Mouse (Mus musculus): ENCODE results near the gene Alpi. TPM values are rescaled to one million over a fixed set of nuclear protein-coding genes. Genes with fewer than 3 reads are reported as not detected.

Alpi gene
- polyA plus RNA-seq (2015; fragmentation: Nextera tagmentation; extraction: Ambion mirVana): 256 and 345 TPM in 2 replicates

DNA sequence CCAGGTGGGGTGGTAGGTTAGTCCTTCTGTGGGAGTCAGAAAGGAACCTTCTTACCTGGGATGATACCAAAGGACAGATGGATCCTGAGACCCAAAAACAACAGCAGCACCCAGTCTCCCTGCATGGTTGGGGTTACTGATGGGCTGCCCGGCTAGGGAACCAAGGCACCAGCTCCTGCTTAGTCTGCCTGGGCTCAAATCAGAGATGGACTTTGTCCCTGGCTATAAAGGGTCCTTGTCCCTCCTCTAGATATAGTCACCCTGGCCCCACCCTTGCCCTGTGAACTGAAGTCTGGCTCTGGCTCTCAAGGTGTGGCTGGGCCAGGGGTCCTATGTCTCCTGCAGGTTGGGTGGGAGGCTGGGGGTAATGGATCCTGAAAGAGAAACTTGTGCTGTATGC lies at the start of gene Alpi:
TSS of gene Alpi (minus strand) at position 196 of the 400 bp plus-strand sequence.
- Histone ChIP-seq H3K36me3 (ENCODE audit: control insufficient read depth, insufficient read depth, low read length) (no peaks in the 10 kb centered on the region), H3K27ac (ENCODE audit: low read length) (peak within 1 kb of the TSS; percentile 83), H3K9me3 (ENCODE audit: control insufficient read depth, low read length) (no peaks in the 10 kb centered on the region), H3K4me2 (ENCODE audit: low read depth, low read length) (peak within 1 kb of the TSS; percentile 37), H3K4me3 (ENCODE audit: low read length) (peak within 1 kb of the TSS; percentile 40), H3K27me3 (replicated peaks; ENCODE audit: control insufficient read depth, insufficient read depth, low read length) (no peaks in the 10 kb centered on the region), H3K9ac (ENCODE audit: low read depth, low read length) (peak within 1 kb of the TSS; percentile 36), H3K4me1 (ENCODE audit: control insufficient read depth, insufficient read depth, low read length) (peaks cover 3% of the 10 kb centered on the region; the same call in 1 of the 2 replicates)
- peak; percentile 84 for ATAC-seq
- WGBS: 50% methylated on average over 1 of the region's 1 CpGs

DNA sequence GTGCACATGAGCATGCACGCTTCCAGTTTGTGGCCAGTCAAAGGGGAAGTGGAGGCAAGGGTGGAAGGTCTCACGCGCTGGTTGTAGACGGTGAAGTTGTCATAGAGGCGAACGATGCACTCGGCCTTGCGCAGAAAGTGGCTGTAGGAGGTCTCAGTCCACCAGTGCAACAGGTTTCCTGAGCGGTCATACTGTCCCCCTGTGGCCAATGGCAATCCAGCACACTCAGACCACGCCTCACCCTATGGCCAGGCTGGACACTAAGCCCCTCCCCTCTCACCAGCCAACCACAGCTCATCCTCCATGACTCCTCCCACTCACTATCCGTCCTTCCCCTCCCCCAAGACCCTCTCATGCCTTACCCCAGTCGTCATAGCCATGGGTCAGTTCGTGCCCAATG lies 48.0 kb upstream of the Alpi start:
- H3K9ac ChIP-seq (ENCODE audit: low read depth, low read length): no peak overlapping the region
- H3K4me1 ChIP-seq (ENCODE audit: control insufficient read depth, insufficient read depth, low read length): peaks cover 8% of the 10 kb centered on the region
- no peaks in the 10 kb centered on the region for H3K36me3 ChIP-seq (ENCODE audit: control insufficient read depth, insufficient read depth, low read length)
- peaks cover 42% of the 10 kb centered on the region for H3K27me3 ChIP-seq (replicated peaks; ENCODE audit: control insufficient read depth, insufficient read depth, low read length)
- H3K4me3 ChIP-seq (ENCODE audit: low read length): no peak overlapping the region
- no peak for ATAC-seq
- no peak overlapping the region for H3K4me2 ChIP-seq (ENCODE audit: low read depth, low read length)
- WGBS: 41% methylated on average over 13 of the region's 13 CpGs
- H3K27ac ChIP-seq (ENCODE audit: low read length): no peak overlapping the region
- no peaks in the 10 kb centered on the region for H3K9me3 ChIP-seq (ENCODE audit: control insufficient read depth, low read length)

DNA sequence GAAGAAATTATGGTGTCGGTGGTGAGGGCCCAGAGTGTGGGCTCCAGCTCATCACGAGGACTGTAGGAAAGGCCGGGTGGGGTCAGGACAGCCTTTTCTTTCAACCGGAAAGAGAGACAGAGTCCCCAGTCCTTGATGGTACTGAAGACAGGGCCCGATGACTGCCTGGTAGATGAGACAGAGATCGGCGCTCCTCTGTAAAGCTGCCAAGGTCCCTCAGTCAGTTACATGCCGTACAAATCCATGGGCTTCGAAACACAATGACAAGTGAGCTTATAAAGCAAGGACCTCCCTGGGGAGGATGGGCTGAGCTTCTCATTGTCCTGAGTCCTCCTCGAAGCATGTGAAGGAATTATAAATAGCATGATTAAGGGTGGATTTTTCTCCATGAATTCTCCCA lies 41.7 kb upstream of the Alpi start:
- Histone ChIP-seq H3K4me2 (ENCODE audit: low read depth, low read length) (no peak overlapping the region), H3K27ac (ENCODE audit: low read length) (no peak overlapping the region), H3K9me3 (ENCODE audit: control insufficient read depth, low read length) (no peaks in the 10 kb centered on the region), H3K36me3 (ENCODE audit: control insufficient read depth, insufficient read depth, low read length) (no peaks in the 10 kb centered on the region), H3K4me1 (ENCODE audit: control insufficient read depth, insufficient read depth, low read length) (peaks cover 3% of the 10 kb centered on the region; the same call in 1 of the 2 replicates), H3K27me3 (replicated peaks; ENCODE audit: control insufficient read depth, insufficient read depth, low read length) (no peaks in the 10 kb centered on the region), H3K9ac (ENCODE audit: low read depth, low read length) (no peak overlapping the region), H3K4me3 (ENCODE audit: low read length) (no peak overlapping the region)
- 70% methylated on average over 10 of the region's 10 CpGs for WGBS
- no peak for ATAC-seq

DNA sequence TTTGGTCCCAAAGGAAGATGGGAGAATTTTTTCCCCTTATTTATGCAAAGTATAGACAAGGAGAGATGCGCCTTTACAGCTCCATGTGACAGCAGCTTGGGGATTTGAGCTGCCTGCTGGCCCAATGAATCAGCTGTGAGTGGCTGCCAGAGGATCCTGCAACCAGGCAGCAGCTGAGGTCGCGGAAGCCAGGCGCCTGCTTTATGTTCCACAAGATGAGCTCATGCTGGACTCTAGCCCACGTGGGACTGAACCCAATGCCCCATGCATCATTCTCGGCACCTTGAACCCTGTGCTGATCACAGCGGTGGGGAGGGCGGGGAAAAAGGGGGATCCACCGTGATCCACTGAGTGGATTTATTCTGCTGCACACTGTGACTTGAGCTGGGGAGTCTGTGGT lies 41.0 kb upstream of the Alpi start:
- no peaks in the 10 kb centered on the region for H3K9me3 ChIP-seq (ENCODE audit: control insufficient read depth, low read length)
- H3K4me2 ChIP-seq (ENCODE audit: low read depth, low read length): no peak overlapping the region
- 56% methylated on average over 9 of the region's 9 CpGs for WGBS
- ATAC-seq: 0 out of 2 replicates have a peak, but pooled peaks have one; percentile 28
- no peak overlapping the region for H3K4me3 ChIP-seq (ENCODE audit: low read length)
- H3K9ac ChIP-seq (ENCODE audit: low read depth, low read length): no peak overlapping the region
- H3K27ac ChIP-seq (ENCODE audit: low read length): no peak overlapping the region
- H3K27me3 ChIP-seq (replicated peaks; ENCODE audit: control insufficient read depth, insufficient read depth, low read length): no peaks in the 10 kb centered on the region
- no peaks in the 10 kb centered on the region for H3K36me3 ChIP-seq (ENCODE audit: control insufficient read depth, insufficient read depth, low read length)
- H3K4me1 ChIP-seq (ENCODE audit: control insufficient read depth, insufficient read depth, low read length): peaks cover 3% of the 10 kb centered on the region; the same call in 1 of the 2 replicates

DNA sequence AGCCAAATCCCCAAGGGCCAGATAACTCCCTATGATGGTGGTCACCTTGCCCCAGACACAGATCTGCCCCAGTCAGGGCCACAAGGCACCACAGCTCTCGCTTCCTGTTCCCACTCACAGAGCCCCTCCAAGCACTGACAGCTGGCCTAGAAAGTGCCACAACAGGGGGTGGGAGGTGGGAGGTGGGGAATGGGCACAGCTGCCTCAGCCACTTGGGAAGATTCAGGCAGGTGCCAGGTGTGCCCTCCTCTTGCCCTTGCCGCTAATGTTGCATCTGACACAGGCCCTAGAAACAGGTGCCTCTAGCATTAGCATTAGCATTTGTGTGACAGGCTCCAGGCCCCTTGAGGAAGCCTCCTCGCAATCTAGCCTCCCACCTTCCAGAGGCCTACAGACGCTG lies 40.1 kb upstream of the Alpi start:
- no peaks in the 10 kb centered on the region for H3K36me3 ChIP-seq (ENCODE audit: control insufficient read depth, insufficient read depth, low read length)
- no peak for ATAC-seq
- no peaks in the 10 kb centered on the region for H3K27me3 ChIP-seq (replicated peaks; ENCODE audit: control insufficient read depth, insufficient read depth, low read length)
- H3K9me3 ChIP-seq (ENCODE audit: control insufficient read depth, low read length): no peaks in the 10 kb centered on the region
- H3K4me3 ChIP-seq (ENCODE audit: low read length): no peak overlapping the region
- H3K4me2 ChIP-seq (ENCODE audit: low read depth, low read length): no peak overlapping the region
- H3K9ac ChIP-seq (ENCODE audit: low read depth, low read length): no peak overlapping the region
- H3K27ac ChIP-seq (ENCODE audit: low read length): no peak overlapping the region
- 81% methylated on average over 4 of the region's 4 CpGs for WGBS
- H3K4me1 ChIP-seq (ENCODE audit: control insufficient read depth, insufficient read depth, low read length): peaks cover 3% of the 10 kb centered on the region; the same call in 1 of the 2 replicates

DNA sequence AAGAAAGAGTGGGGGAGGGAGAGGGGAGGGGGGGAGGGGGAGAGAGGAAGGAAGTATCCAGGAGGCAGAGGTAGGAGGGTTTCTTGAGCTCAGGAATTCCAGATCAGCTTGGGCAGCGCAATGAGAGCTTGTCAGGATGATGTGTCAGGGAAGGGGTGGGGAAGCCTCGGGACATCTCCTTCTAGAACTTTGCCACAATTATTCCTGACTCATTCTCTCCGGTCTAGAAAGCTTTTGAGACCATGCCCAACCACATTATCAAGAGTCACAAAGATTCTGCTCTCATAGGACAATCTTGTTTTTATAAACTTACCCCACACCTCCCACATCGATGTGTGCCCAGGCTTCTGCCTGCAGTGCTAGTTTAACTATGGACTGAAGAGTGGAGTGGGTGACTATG lies 30.4 kb upstream of the Alpi start:
- no peak for ATAC-seq
- WGBS: 81% methylated on average over 4 of the region's 4 CpGs
- H3K4me1 ChIP-seq (ENCODE audit: control insufficient read depth, insufficient read depth, low read length): 0 out of 2 replicates have a peak, but pooled peaks cover 4% of the 10 kb centered on the region
- no peak overlapping the region for H3K27ac ChIP-seq (ENCODE audit: low read length)
- H3K27me3 ChIP-seq (replicated peaks; ENCODE audit: control insufficient read depth, insufficient read depth, low read length): peaks cover 16% of the 10 kb centered on the region
- H3K36me3 ChIP-seq (ENCODE audit: control insufficient read depth, insufficient read depth, low read length): no peaks in the 10 kb centered on the region
- no peak overlapping the region for H3K4me2 ChIP-seq (ENCODE audit: low read depth, low read length)
- H3K4me3 ChIP-seq (ENCODE audit: low read length): no peak overlapping the region
- H3K9ac ChIP-seq (ENCODE audit: low read depth, low read length): no peak overlapping the region
- H3K9me3 ChIP-seq (ENCODE audit: control insufficient read depth, low read length): no peaks in the 10 kb centered on the region

DNA sequence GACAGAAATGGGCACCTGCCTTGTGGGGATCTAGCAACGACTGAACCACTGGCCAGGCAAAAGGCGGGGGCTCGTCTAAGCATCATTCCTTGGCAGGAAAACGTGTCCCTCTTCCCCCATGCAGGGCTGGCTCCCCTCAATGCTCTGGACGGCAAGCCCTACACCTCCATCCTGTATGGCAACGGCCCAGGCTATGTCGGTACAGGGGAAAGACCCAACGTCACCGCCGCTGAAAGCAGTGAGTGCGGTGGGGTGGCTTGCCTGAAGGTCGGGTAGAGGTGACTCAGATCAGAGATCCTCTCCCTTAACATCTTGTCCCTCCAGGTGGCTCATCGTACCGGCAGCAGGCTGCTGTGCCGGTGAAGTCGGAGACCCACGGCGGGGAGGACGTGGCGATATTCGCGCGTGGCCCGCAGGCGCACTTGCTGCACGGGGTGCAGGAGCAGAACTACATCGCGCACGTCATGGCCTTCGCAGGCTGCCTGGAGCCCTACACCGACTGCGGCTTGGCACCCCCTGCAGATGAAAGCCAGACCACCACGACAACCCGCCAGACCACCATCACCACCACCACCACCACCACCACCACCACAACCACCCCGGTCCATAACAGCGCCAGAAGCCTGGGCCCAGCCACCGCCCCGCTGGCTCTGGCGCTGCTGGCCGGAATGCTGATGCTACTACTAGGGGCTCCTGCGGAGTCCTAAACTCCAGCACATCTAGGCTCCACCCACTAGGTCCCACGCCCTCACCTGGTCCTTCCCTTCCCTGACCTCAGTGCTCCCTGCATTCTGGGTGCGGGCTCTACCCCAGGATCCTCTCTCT lies 26.0 kb upstream of the Alpi start:
- ATAC-seq: 0 out of 2 replicates have a peak, but pooled peaks have one; percentile 11
- Histone ChIP-seq H3K4me2 (ENCODE audit: low read depth, low read length) (peak overlapping the region; percentile 19; the same call in 1 of the 2 replicates), H3K4me3 (ENCODE audit: low read length) (no peak overlapping the region; the same call in 1 of the 2 replicates), H3K27ac (ENCODE audit: low read length) (no peak overlapping the region), H3K4me1 (ENCODE audit: control insufficient read depth, insufficient read depth, low read length) (peaks cover 6% of the 10 kb centered on the region; the same call in 1 of the 2 replicates), H3K9ac (ENCODE audit: low read depth, low read length) (no peak overlapping the region), H3K36me3 (ENCODE audit: control insufficient read depth, insufficient read depth, low read length) (no peaks in the 10 kb centered on the region), H3K9me3 (ENCODE audit: control insufficient read depth, low read length) (no peaks in the 10 kb centered on the region), H3K27me3 (replicated peaks; ENCODE audit: control insufficient read depth, insufficient read depth, low read length) (peaks cover 23% of the 10 kb centered on the region)
- 12% methylated on average over 39 of the region's 43 CpGs for WGBS

DNA sequence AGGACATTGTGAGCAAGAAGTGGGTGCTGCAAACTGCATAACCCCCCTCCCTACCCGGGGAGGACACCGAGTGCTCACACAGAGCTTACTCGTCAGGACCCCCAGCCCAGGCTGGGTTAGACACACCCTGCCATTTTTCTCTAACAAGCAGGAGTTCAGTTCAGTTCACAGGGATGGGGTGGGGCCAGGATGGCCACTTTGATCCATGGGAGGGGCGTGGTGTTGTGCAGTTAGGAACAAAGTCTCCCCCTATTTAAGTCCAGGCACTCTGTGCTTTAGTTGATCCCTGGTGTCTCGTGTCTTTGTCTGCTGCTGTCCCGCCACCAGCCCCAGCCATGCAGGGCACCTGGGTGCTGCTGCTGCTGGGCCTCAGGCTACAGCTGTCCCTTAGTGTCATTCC lies 23.3 kb upstream of the Alpi start, which contains the start of gene Akp3:
TSS of gene Akp3 (plus strand) at position 301 of the 400 bp plus-strand sequence.
- no peak within 1 kb of the TSS for H3K4me3 ChIP-seq (ENCODE audit: low read length)
- no peaks in the 10 kb centered on the region for H3K36me3 ChIP-seq (ENCODE audit: control insufficient read depth, insufficient read depth, low read length)
- H3K4me2 ChIP-seq (ENCODE audit: low read depth, low read length): no peak within 1 kb of the TSS
- H3K9me3 ChIP-seq (ENCODE audit: control insufficient read depth, low read length): no peaks in the 10 kb centered on the region
- H3K4me1 ChIP-seq (ENCODE audit: control insufficient read depth, insufficient read depth, low read length): peaks cover 6% of the 10 kb centered on the region; the same call in 1 of the 2 replicates
- H3K27ac ChIP-seq (ENCODE audit: low read length): no peak within 1 kb of the TSS
- no peak within 1 kb of the TSS for H3K9ac ChIP-seq (ENCODE audit: low read depth, low read length)
- ATAC-seq: peak; percentile 48; the same call in 1 of the 2 replicates
- peaks cover 23% of the 10 kb centered on the region for H3K27me3 ChIP-seq (replicated peaks; ENCODE audit: control insufficient read depth, insufficient read depth, low read length)
- 73% methylated on average over 6 of the region's 6 CpGs for WGBS

DNA sequence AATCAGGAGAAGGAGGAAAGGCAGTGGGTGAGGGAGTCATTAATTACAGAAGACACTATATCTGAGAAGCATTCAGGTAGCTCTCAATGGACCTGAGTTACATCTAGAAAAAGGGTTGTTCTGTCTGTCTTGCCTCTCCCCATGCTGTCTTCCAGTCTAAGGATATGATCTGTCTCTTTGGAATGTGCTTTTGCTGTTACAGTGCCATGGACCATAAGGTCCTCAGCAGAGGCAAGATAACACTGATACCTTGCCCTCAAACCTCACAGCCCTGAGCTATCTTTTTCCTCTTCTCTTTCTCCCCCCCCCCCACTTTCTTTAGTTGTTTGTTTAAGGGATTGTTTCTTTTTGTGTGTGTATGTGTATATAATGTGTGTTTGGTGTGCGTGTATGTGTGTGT lies 13.4 kb upstream of the Alpi start:
- H3K27ac ChIP-seq (ENCODE audit: low read length): no peak overlapping the region
- H3K9ac ChIP-seq (ENCODE audit: low read depth, low read length): no peak overlapping the region
- peak; percentile 67 for ATAC-seq
- no peaks in the 10 kb centered on the region for H3K36me3 ChIP-seq (ENCODE audit: control insufficient read depth, insufficient read depth, low read length)
- H3K9me3 ChIP-seq (ENCODE audit: control insufficient read depth, low read length): no peaks in the 10 kb centered on the region
- no peak overlapping the region for H3K4me2 ChIP-seq (ENCODE audit: low read depth, low read length)
- WGBS: 67% methylated on average over 1 of the region's 1 CpGs
- no peaks in the 10 kb centered on the region for H3K4me1 ChIP-seq (ENCODE audit: control insufficient read depth, insufficient read depth, low read length)
- H3K27me3 ChIP-seq (replicated peaks; ENCODE audit: control insufficient read depth, insufficient read depth, low read length): no peaks in the 10 kb centered on the region
- H3K4me3 ChIP-seq (ENCODE audit: low read length): no peak overlapping the region

Measured in intestine, embryonic 16.5 days (tissue).